Mouse (Mus musculus) G1E-ER4 (cell line): ENCODE results near the gene Hdac7. TPM values are rescaled to one million over a fixed set of nuclear protein-coding genes. Genes with fewer than 3 reads are reported as not detected.

Source experiments
- GATA1 ChIP-seq: IDR thresholded peaks from one replicate; pipeline ENCODE4 v1.8.0; 2012; ENCODE audit warnings: low read length, inconsistent platforms
- polyA plus RNA-seq: library from polyadenylated mRNA; stranded (reverse); fragments of >175 nt; gene quantifications from 2 replicates; pipeline ENCODE4 v1.2.3, GENCODE M21; 2012

The Hdac7 gene
- polyA plus RNA-seq, 1 experiment, result 174 TPM

DNA sequence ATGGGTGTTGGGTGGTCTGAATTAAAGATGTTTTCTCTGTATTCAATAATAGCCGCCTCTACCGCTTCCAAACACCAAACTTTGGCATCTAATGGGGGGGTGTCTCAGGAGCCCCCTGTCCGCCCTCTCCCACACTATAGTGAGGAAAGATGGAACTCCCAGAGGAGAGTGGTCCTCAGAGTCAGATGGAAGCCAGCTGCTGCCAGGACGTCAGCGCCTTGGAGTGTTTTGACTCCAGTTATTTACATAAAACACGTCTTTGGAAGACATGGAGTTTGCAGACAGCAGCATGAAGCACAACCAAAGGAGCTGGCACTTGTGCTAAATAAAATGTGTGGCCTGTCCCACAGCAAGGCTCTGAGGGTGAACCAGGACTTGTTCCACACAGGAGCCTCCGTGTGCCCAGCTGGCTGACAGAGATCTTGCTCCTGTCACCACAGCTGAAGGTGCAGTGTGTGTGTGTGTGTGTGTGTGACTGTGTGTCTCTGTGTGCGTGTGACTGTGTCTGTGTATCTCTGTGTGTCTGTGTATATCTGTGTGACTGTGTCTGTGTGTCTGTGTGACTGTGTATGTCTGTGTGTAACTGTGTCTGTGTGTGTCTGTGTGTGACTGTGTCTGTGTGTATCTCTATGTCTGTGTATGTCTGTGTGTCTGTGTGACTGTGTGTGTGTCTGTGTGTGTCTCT is 20.2 kb upstream of the Hdac7 start:
- TF ChIP-seq GATA1, result no peak

DNA sequence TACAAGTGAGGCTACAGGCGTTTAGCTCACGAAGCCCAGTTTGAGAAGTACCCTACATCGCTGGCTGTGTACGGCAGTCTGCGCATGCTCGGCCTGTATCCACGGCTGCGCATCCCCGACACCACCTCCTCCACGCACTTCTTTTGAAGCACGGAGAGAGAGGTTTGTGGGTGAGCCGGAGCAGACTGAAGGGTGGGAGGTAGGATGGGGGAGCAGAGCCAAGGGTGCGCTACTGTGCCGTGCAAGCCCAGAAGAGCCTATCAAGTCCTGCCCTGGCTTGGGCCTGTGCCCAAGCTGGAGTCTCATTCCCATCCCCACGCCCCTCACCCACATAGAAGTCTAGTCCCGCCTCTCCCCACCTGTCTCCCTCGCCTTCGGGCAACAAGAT is 19.2 kb upstream of the Hdac7 start:
- no peak for TF ChIP-seq GATA1

DNA sequence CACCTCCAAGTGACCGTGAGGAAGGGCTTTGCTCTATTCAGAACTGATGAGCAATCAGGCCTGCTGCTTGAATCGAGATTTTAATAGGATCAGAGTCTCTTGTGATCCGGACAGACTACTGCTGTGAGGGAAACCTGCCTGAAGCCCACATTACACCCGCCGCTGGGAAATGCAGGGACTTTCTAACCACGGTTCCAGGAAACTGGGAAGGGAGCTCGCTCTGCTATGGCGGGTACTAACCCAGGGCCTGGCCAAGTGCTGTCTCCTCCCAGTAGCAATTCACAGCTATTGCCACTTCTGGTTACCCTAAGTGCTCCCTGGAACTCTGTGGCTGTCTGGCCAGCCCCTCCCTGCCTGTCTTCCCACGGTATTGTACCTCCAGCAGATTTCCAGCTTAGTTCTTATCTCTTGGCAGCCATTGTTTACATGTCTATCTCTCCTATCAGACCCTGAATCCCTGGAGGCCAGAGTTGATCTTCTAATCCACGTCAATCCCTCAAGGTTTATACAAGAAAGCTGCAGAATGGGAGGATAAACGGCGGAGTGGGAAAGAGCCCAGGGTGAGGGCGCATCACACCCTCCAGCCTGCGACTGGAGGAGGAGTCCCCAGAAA is 18.7 kb upstream of the Hdac7 start:
- no peak for TF ChIP-seq GATA1

DNA sequence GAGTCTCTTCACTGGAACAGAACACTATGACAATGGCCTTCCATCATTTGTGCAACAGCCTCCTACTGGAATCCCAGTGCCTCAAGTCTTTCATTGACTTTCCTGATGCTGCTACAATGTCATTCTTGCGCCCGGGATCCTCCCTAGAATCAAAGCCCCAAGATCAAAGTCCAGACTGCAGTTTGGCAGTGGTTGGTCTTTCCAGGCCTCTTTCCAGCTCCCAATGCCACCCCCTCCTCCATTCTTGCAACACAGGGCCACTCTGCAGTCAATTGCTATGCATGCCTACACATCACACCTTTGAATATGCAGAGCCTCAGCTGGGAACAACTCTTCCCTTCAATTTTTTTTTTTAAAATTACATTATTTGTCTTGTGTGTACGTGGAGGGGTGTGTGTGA is 16.1 kb upstream of the Hdac7 start:
- no peak for TF ChIP-seq GATA1

DNA sequence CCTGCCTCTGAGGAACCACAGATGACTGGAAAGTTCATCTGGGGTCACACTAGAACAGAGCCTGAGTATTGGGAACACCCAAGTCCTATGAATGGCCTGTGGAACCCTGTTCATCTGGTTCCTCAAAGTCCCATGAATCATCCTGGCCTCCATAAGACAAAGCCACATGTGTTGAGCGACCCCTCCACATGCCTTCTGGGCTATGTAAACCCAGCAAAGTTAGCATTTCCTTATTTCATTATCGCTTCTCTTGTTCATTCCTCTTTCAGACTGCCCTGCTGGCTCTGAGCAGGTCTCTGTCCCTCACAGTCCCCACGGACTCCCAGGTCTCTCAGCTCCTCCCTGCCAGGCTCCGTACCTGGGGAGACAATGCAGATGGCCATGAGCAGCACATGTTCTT is 14.1 kb upstream of the Hdac7 start:
- TF ChIP-seq GATA1, result no peak

DNA sequence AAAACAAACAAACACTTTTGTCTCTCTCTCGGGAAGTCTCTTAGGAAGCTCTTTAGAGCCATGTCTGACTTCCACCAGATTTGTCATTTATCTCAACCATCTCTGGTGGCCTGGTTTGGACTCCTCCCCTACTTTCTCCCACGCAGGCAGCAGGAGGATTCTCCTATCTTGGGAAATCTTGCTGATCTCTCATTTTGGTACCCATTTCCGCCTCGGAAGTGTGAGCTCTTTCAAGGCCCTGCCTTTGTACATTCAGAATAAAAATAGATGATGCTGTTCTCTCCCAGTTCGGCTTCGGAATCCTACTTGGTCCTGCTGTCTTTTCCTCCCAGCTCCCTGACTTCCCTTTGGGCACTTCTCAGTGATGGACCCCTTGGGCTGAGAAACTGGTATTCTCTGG is 10.2 kb upstream of the Hdac7 start:
- no peak for TF ChIP-seq GATA1

DNA sequence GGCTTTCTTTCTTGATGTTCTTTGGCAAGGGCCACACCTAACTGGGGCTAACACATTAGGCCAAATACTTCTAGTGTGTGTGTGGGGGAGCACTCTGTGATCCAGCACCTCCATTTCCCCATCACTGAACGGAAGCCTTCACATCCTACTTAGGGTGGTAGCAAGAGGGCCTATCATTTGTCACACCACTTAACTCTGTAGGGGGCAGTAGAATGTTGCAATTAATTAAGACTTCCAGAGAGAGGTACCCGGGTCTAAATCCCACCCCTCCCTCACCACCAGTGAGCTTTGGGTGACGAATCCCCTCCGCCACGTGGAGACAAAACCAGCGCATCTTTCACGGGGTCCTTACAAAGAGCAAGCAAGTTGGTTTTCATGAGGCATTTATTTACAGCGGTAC is 9.8 kb upstream of the Hdac7 start:
- no peak for TF ChIP-seq GATA1

DNA sequence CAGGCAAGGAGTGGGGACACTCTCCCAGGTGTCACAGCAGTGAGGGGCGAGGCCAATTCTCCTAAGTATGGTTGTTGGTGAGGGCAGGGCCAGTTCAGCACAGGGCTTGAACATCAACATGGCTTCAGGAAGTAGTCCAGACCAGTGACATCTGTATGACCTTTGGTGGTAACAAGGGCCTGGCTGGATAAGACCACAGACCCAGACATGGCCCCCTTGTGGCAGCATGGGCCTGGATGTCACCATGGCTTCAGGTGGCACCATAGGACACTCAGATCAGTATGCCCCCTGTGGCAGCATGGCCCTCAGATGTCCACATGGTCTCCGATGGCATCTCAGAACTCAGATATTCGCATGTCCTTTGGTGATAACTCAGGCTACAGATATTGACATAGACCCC is 8.0 kb upstream of the Hdac7 start:
- TF ChIP-seq GATA1, result no peak

DNA sequence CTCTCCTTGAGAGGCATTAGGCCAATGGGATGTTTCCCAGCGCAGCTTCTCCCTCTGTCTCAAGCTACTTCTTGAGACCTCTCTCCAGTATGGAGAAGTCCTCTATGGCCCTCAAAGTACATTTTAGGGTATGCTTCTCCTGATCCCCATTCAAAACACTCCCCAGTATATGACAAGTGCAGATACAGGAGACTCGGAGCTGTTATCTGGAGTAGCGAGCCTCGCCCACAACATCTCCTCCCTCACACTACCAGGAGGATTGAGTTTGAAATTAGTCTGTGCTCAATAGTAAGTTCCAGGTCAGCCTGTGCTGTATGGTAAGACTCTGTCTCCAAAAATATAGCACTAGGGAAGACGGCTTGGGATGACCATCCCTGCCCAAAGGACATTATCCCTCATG is 6.7 kb upstream of the Hdac7 start:
- TF ChIP-seq GATA1, result no peak

DNA sequence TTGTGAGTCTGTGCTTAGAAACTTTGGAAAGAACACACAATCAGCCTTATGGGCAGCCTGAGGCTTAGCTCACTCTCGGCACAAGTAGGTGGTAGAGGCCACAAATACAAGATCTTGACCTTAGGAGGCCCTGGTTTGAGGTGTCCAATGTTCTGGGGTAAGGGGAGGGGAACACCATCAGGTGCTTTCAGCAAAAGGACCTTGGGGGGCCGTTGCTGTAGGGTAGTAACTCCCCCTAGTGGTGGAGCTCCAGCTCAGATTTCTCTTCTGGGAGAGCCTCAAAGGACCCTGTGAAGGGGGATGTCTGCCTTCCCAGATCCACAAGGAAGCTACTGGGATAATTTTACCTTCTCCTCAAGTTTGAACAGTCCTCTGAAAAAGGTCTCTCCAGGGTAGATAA is 6.1 kb upstream of the Hdac7 start:
- TF ChIP-seq GATA1, result no peak

DNA sequence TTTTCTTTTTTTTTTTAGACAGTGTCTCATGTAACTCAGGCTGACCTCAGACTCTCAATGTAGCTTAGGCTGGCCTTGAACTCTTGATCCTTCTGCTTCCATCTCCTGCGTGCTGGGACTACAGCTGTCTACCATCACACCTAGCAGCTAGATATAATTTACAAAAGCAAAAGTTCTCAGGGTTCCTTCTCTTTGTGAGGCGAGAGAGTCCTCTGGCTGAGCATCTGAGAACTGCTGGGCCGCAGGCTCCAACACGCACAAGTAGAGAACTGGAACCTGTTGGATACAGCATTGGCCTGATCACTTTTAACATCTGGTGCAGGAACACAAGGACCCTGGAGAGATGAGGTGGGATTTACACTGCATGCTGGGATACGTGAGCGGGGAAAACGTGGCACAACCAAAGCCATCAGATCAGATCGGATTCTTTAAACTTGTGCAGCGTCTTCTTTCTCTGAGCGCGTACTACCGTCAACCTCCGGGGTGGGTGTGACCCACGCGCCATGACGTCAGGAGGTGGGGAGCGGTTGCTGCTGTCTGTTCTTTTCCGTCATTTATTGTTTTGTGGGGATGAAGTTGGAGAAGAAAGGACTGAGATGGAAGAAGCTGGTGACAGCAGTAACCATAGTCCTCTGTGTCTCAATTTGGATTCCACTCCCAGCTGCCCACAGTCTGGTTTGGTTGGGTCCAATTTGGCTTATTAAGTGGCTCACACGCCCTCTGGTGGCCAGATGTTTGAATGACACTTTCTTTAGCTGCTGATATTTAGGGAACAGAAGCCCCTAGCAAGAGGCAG is 5.0 kb upstream of the Hdac7 start:
- TF ChIP-seq GATA1, result no peak

DNA sequence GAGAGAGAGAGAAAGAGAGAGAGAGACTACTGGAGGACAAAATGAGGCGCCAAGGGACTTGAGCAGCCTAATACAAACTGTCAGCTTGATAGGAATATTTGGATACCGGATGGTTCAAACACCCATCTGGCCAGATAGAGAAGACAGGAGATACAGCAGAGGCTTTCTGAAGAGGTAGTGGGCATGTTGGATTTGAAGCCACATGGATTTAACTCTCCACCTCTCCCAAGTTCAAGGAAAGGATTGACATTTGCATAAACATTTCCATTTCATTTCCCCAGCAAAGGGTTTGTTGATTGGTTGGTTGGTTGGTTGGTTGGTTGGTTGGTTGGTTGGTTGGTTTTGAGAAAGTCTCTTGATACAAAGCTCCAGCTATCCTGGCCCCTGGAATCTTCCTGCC is 3.6 kb upstream of the Hdac7 start:
- no peak for TF ChIP-seq GATA1

DNA sequence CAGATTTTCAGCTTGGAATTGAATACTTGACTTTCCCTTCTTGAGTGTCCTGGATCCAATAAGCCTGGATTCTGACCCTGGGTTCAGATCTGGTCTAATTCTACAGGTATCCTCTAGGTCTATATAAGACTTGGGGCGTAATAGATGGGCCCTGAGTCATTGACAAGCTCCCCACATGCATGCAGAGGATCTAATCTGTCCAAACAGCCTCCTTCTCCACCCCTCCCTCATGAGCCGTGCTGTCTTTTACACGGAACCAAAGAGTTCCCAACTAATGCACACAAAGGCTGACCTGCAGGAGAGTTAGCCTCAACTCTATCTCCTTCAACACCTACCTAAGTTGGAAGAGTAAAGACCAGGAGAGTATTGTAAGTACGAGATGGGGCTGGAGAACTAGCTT is 3.0 kb upstream of the Hdac7 start:
- TF ChIP-seq GATA1, result no peak

DNA sequence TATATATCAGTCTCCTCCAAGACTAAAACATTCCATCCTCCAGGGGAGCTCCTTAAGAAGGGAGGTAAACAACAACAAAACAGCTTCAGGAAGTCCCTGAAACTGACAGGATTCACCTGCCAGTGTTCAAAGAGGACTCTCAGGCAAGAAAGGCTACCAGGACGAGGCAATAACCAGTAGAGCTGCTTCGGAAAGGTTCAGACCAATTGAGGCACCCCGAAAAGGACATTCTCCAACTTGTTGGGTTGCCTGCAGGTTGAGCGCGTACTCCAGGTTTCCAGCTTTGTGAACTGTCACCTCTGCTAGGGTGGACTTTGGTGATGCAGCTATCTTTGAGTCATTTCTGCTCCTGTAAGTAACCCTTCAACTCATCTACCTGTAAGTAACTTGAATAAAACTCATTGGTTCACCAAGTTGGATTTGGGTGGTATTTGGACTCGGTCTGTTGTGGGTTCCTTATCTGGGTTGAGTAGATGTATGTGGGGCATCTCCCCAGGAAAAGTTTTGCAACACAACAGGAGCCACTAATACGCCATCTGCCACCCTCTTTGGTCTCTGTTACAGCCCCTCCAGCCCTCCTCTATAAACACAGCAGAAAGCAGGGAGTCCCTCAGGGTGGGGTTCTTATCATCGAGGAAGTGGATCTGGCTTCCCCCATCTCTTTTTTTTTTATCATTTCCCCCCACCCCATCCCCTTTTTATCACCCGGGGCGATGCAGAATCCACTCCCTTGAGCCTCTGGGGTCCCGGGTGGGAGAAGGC is 2.0 kb upstream of the Hdac7 start:
- TF ChIP-seq GATA1, result no peak

DNA sequence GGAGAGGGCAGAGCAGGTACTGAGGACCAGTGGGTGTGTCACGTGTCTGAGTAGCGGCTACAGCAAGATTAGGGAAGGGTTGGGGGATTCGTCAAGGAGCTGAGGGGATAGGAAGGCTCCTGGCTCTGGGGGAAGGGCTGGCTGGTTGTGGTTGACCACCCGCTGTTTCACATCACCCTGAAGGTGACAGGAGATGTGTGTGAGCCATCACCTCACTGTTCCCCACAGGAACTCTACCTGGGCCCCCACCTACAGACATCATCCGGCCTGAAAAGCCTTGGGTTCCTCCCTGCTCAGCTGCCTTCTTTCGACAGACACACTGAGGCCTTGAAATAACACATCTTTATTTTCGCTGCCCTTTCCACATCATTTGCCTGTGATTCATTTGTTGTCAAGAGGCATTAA is 1.1 kb downstream of the Hdac7 start:
- TF ChIP-seq GATA1, result no peak

DNA sequence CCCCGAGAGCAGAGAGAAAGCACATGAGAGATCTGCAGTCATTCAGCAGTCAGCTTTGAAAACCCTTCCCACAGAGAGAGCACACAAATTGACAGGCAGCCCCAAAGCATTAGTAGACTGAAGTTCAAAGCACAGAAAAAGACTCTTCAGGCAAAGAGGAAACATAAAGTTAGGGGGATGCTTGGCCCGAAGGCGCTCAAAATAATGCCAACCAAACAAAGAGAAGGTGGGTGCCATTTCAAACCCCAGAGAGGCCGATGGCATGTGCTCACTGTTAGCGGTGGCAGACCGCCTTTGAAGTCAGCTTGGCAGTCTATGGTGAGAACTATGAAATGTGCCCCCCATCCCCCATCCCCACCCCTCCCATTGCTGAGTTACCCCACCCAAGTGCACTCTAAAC is 2.2 kb downstream of the Hdac7 start:
- no peak for TF ChIP-seq GATA1
